Mouse (Mus musculus) adrenal gland, postnatal 14 days (tissue): Measurements from ENCODE around the gene Dnah12. TPM values are rescaled to one million over a fixed set of nuclear protein-coding genes. Genes with fewer than 3 reads are reported as not detected.
A peak's percentile ranks its signal among the peaks of the same experiment; 100 is the strongest.
"Not testable (repeated sequence)": the region's sequence is repeated elsewhere in the genome, so short reads cannot be mapped to it uniquely, and the experiment has no call there.

Source experiments
- DNase-seq: peaks from one replicate; pipeline ENCODE4 v3.0.0; 2021; ENCODE audit warnings: mixed read lengths
- total RNA-seq: library from RNA; stranded (reverse); gene quantifications from 2 replicates; pipeline ENCODE4 v1.2.3, GENCODE M21; 2021

The Dnah12 gene
- total RNA-seq, 1 experiment from 2014 or later = not detected

DNA sequence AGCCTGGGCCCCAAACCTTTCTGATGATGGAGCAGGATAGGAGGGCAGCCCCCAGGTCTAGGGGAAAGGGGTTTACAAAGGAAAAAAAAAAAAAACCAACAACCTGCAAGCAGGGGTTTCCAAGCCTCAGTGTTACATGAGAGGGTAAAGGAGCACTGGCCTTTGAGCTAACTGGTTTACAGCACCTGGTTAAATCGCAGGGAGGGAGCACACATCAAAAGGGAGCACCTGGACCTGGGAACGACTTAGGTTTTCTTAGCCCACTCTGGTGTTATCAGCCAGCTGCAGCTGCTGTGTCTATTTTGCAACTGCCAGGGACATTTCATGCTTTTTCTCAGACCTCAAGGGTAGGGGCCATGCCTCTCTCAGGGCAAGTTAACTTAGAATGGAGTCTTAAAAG, 26.6 kb downstream of the Dnah12 start:
- DNase-seq = not testable (repeated sequence)

DNA sequence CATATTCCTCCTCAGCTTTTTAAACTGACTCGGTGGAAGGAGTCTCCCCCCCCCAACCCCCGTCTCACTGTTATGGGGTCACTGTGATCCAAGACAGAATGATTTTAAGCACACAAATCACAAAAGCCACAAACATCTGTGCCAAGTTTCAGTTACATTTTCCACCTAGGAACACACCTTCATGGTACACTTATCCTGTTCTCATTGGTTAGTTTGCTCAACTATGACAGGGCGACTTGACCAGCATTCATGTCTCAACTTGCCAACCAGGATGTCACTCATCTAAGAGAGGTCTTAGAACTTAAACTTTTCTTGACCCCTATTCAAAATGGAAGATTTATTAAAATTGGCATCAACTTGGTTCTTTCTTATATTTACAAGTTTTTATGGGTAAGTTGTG, 31.8 kb downstream of the Dnah12 start:
- no peak for DNase-seq

DNA sequence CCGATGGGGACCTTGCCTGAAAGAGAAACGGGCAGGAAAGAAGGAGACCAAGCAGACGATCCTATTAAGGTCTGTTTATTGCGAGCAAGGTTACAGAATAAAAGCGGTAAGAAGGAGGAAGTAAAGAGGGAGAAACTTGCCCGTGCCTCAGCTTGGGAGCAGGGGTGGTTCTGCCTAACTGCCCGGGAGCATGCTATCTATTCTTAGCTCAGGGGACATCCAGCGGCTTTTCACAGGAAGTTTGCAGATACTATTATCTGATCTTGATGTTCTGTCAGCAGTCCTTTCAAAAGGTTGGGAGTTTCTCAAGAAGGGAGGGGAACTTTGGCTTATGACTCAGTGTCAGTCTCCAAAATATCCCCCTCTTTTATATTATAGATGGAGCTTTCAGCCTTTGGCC, 65.5 kb downstream of the Dnah12 start:
- no peak for DNase-seq

DNA sequence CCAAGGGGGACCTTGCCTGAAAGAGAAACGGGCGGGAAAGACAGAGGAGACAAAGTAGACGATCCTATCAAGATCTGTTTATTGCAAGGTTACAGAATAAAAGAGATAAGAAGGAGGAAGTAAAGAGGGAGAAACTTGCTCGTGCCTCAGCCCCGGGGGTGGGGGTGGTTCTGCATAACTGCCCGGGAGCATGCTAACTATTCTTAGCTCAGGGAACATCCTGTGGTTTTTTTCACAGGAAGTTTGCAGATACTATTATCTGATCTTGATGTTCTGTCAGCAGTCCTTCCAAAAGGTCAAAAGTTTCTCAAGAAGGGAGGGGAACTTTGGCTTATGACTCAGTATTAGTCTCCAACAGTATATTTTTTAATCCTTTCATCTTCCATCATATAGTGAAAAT, 71.8 kb downstream of the Dnah12 start:
- DNase-seq = no peak

DNA sequence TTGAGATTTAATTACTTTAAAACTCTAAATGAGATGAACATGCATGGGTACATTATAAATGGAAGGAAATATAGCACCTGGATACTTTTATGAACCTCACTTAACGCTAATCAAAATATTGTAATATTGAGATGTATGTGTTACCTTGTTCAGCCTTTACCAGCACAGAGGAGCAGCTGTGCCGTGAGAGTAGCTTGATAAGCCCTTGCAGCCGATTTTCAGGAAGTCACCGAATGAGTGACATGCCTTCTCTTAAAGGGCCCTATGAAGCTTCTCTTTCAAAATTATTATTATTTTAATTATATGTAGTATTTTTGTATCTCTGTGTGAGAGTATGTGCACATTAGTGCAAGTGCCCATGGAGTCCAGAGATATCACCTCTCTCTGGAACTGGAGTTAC, 75.1 kb downstream of the Dnah12 start:
- no peak for DNase-seq

DNA sequence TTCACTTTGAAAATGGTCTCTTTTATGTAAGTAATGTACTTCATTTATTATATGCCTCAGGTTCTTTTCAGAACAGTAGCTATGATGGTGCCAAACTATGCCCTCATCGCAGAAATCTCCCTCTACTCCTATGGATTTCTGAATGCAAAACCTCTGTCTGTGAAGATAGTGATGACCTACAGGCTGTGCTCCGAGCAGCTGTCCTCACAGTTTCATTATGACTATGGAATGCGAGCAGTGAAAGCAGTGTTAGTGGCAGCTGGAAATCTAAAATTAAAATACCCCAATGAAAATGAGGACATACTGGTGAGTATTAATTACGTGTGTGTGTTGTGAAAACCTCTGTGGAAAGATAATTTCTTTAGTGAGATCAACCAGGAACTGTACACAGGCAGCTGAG, 80.5 kb downstream of the Dnah12 start:
- DNase-seq = no peak

DNA sequence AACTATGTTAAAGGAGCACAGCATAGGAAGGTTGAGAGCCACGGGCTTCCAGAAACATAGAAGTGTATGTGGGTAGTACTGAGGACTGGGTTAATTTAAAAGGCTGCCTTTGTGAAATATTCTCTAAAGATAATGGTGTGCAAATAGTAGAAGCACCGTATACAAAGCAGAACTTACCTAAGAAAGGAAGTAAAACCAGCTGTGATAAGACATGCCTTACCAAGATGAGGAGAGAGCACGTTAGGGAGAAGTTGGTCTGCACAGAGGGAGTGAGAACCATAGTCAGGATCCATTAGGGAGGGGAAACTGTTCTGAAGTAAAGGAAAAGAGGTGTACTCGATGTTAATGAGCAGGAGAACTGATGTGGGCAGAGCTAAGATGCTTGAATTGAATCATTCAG, 90.7 kb downstream of the Dnah12 start:
- DNase-seq = no peak

DNA sequence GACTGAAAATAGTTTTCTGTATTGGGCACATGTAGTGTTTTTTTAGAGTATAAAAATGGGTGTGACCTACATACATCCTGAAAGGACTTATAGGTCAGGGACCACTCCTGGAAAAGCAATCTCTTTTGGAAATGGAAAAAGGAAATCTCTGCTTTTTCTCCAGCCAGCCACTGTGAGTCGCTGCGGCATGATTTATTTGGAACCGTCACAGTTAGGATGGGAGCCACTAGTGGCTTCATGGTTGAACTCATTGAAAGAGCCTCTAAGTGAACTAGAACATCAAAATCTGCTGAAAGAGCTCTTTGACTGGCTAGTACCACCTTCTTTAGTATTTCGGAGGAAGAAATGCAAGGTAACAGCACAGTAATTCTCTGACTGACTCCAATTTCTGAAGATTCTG, 92.6 kb downstream of the Dnah12 start:
- DNase-seq = peak; percentile 13

DNA sequence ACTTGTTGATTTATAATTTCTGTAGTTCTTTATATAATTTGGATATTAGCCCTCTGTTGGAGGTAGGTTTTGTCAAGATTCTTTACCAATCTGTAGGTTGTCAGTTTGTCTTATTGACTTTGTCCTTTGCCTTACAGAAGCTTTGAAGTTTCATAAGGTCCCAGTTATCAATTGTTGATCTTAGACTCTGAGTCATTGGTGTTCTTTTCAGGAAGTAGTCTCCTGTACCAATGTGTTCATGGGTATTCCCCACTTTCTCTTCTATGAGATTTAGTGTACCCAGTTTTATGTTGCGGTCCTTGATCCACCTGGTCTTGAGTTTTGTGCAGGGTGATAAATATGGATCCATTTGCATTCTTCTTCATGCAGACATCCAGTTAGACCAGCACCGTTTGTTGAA, 101.4 kb downstream of the Dnah12 start:
- no peak for DNase-seq

DNA sequence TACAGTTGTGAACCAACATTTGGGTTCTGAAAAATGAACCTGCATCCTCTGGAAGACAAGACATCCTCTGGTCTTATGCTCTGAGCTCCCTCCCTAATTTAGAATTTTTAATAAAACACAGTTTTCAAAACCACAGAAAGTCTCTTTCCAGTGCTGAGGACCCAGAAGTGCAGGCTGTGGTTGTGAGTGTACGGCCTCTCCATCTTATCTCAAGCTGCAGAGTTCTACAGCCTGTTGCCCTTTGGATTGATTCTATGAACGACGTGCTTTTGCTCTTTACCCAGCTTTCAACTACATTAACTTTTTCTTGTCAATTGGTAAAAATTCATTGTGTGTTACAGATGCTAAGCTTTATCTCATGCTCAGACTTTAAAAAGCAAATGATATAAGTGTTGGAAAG, 105.3 kb downstream of the Dnah12 start:
- DNase-seq = no peak

DNA sequence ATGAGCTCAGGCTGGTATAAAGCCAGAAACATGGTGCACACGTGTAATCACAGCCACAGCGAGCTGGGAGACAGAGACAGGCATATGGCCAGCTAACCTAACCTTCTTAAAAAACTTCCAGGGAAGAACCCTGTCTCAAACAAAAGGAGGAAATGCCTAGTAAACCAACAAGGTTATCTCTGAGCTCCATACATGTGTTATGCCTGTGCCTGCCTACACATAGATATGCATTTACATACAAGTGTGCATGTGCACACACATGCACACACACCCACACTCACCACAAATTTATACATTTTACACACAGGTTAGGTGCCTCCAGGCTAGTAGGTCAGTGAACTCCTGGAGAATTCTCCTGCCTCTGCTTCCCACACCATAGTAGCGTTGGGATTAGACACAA, 106.2 kb downstream of the Dnah12 start:
- no peak for DNase-seq

DNA sequence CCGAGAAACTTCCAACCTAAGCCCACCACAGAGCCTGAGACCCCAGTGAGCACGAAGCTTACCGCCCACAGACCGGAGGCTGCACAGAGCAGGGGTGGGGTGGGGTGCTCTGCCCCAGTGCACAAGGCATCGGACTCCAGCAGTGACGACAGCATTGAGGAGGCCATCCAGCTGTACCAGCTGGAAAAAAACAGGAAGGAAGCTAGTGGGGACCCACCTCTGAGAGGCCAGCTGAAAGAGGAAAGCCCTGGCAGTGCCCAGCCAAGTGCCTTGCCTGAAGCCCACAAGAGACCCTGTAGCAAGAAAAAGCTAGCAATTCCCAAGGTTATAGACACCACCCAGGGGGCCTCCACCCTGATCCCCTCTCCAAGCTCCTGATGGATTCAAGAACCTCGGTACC, 112.4 kb downstream of the Dnah12 start:
- no peak for DNase-seq

DNA sequence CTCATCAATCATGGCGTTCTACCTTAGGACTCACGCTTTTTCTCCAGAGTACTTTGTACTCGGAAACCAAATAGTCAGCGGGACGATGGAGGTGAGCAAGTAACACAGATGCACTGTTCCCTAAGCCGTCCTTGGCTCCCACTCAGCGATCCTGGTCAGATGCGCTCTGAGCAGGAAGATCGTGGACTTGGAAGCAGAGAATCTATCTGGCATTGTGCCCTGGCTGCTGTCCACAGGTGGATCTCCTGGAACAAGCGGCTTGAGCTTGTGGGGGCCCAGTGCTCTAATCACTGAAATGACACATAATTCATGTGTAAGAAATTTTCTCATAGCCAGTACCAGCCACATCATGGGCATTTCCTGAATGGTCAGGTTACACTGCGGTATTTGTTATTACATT, 119.7 kb downstream of the Dnah12 start:
- DNase-seq = no peak

DNA sequence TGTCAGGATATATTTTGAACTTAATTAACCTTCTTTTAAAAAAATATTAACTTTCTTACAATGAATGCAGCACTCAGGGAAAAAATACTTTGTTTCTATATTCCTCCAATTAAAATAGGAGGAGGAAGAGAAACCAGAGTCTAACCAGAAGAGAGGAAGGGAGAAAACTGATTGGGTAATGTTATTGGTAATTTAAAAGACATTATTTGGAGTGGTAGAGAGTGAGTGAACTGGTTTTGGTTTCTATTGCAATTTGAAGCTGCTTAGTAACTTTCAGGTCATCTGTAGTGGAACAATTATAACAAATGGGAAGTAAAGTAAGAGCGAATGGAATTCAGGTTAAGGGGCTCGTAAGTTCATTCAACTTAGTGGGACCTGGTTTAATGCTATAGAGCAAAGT, 120.8 kb downstream of the Dnah12 start:
- no peak for DNase-seq

DNA sequence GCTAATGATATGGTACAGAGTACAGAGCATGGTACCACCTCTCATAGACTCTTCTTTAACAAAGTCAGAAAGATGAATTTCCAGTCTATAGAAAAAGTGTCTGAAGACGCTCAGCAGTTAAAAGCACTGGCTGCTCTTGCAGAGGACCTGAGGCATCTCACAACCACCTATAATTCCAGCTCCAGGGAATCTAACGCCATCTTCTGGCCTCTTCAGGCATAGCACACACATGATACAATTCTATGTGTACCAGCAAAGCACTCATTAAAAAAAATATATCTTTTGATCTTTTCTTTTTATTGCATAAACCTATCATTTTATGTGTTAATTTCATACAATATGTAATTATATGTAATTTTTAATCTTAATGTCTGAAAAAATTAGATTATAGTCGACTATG, 121.8 kb downstream of the Dnah12 start:
- DNase-seq = no peak

DNA sequence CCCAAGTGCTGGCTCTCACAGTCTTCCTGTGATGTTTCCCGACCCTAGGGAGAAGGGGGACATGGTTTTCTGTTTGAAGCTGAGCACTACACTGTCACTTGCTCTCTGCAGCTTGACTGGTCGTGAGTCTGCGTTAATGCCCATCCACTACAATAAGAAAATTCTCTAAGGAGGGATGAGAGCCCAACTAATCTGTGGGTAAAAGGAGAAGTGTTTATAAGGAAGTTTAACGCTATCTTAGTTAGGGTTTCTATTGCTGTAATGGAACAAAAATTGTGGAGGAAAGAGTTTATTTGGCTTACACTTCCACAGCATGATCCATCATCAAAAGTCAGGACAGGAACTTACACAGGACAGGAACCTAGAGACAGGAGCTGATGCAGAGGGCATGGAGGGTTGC, 123.7 kb downstream of the Dnah12 start:
- DNase-seq = no peak

DNA sequence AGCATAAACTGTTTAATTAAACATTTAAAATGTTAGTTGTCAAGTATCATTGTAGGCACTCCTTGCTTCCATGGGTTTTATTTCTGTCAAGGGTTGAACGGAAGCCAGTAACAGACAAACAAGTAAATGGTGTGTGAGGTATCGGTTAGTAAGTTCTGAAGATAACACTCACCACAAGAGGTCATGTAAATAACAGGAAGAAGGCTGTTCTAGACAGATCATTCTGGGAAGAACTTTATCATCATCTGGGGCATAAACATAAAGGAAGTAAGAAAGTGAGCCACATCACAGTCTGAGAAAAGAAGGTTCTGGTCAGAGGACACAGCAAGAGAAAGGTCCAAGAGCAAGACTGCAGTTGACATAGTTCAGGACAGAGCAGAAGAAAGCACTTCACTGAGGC, 132.9 kb downstream of the Dnah12 start:
- no peak for DNase-seq

DNA sequence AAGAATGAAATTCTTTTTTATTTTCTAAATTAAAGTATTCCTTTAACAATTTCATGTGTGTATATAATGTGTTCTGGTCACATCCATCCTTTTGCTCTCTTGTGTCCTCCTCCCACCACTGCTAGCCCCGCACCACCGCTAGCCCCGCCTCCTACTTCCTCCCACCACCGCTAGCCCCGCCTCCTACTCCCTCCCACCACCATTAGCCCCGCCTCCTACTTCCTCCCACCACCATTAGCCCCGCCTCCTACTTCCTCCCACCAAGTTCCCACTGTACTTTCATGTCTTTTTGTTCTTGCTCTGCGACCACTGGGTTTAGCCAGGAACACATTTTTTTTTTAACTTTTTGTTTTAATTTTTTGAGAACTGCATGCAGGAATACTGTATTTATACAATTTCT, 160.0 kb downstream of the Dnah12 start:
- DNase-seq = no peak

DNA sequence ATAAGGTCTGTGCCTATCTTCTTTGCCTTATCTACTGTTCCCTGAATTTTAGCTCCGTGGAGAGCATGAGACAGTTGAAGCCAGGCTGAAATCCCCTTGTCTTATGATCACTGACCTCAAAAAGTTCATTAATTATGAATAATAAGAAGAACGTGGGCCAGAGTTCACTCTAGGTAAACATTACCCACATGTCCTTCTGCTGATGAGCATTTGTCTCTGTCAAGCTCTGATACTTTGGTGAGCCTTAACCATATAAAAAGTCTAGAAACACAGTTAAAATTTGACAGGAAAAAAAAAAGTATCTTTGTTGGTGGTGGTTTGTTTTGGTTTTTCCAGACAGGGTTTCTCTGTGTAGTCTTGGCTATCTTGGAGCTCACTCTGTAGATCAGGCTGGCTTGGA, 161.0 kb downstream of the Dnah12 start:
- DNase-seq = no peak

DNA sequence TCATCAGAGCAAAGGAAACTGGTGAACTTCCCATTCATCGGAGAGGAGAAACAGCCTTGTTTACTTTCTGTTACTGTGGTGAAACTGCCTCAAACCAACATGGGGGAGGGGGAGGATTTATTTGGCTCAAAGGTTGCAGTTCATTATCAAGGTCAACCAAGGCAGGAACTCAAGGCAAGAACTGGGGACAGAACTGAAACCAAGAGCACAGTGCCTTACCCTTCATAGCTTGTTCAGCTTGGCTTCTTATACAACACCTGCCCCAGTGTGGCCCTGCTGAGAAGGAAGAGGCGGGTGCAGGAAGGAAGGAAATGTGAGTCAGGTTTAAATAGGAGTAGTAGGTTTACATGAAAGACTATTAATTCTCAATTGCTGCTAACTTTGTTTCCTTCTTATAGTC, 165.3 kb downstream of the Dnah12 start:
- DNase-seq = peak; percentile 21

DNA sequence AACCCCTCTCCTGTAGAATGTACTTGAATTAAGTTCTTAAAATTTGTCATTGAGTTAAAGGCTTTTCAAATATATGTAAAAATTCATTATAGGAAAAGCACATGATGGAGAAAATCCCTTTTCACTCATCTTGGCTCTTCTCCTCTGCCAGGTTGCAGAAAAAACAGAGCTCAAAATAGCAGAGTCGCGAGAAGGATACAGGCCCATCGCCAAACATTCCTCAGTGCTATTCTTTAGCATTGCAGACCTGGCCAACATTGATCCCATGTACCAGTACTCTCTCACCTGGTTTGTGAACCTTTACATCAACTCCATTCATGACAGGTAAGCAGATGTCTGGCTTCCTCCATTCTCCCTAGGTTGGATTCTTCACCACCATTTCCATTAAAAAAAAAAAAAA, 165.9 kb downstream of the Dnah12 start:
- no peak for DNase-seq

DNA sequence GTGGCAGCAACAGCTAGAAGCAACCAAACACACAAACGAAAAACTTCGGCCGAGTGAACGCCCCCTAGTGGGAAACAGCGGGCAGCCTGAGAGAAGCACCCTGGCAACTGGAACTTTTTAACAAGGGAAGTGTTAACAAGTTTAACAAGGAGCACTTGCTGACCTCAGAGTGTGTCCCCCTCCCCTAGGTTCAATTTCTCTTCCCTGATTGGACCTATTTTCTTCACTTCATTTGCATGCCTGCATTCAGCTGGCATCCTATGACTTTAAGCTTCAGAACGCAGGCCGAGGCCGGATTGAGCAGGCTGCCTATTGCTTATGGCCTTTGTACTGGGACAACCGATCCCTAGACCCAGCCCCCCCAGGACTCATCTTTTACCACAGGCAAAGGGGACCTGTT, 174.3 kb downstream of the Dnah12 start:
- no peak for DNase-seq

DNA sequence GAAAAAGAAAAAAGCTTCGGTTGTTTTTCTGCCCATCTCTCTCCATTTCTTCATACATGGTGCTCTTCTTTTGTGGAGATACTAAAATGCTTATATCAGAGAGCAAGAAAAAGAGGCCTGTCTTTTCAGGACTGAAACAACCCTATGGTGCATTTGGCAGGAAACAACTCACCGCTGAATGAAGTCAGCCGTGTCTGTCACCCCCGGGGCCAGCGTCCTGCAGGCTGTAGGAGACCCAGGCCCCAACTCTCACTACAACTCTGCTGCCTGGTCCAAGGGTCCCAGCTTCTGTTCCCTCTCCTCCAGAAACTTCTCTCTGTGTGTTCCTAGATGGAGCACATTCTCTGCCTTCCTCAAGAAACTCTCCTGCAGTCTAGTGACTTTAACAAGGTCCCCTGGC, 175.2 kb downstream of the Dnah12 start:
- no peak for DNase-seq

DNA sequence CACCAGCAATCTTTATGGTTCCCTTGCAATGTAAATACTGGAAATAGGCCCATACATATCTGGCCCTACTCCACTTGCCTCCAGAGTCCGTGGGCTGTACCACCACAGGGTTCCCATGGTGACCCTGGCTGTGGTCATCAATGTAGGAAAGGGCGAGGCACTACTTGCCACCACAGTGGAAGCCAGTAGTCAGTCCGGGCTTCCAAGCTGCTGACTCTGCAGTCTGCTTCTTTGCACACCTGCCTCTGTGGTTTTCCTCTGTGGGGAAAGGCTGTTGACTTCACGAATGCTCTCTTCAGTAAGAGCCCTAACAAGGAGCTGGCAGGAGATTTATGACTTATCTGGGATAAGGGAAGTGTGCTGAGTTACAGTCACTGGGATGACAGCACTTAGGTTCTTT, 185.7 kb downstream of the Dnah12 start:
- DNase-seq = no peak

DNA sequence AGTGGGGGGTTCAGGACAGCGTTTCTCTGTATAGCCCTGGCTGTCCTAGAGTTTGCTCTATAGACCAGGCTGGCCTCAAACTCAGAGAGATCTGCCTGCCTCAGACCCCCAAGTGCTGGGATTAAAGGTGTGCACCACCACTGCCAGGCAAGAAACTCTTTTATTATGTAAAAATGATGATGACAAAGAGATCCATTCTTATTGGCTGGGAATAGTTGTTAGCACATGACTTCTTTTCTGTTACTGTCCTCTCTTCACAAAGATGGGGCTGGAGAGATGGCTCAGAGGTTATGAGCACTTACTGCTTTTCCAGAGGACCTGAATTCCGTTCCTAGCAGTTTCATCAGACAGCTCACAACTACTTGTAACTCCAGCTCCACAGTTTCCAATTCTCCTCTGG, 186.9 kb downstream of the Dnah12 start:
- no peak for DNase-seq

DNA sequence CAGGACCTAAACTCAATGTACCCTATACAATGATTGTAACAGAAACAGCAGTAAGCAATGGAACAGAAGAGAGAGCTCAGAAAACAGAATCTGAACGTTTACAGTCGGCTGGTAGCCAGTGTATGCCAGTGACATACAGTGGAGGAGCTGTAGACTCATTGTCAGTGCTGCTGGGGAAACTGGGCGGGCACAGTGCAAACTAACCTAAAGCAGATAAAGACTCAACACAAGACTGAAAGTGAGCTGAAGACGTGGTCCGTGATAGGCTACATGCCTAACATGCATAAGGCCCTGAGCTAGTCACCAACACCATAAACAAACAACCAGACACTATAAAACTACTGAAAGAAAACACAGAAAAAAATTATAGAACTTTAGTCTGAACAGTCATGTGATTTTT, 188.6 kb downstream of the Dnah12 start:
- DNase-seq = no peak
